Mouse (Mus musculus) large intestine, adult 2 months (tissue): ENCODE data around the gene Hspa12a. TPM values are rescaled to one million over a fixed set of nuclear protein-coding genes. Genes with fewer than 3 reads are reported as not detected.
A peak's percentile ranks its signal among the peaks of the same experiment; 100 is the strongest.
"Not testable (repeated sequence)": the region's sequence is repeated elsewhere in the genome, so short reads cannot be mapped to it uniquely, and the experiment has no call there.

Experiments used
- DNase-seq: peaks from one replicate; pipeline ENCODE4 v3.0.0-alpha.2; 2012; ENCODE audit warnings: low read depth, low spot score
- WGBS: fragments of 180-500 bp; shearing (Covaris S2); methylation state at CpG from one replicate; pipeline ENCODE4 v1.1.7; 2018; 5-methylcytosine and 5-hydroxymethylcytosine counted together
- polyA plus RNA-seq: library from polyadenylated mRNA; depleted of rRNA; stranded (reverse); fragments of >200 nt; gene quantifications from 2 replicates; pipeline ENCODE4 v1.2.3, GENCODE M21; 2012

The Hspa12a gene
- polyA plus RNA-seq, 1 experiment: 10.5 TPM

GRCm38 (mm10) chr19:58913301-58913700, 30.2 kb downstream of the Hspa12a start:
- WGBS: 92% methylated on average over 6 of the region's 6 CpGs

GRCm38 (mm10) chr19:58911386-58911785, 32.1 kb downstream of the Hspa12a start:
- DNase-seq: no peak
- WGBS: 10% methylated on average over 9 of the region's 9 CpGs

More at GRCm38 (mm10) chr19:58913301-58913700, 30.2 kb downstream of the Hspa12a start:
- no peak for DNase-seq

- 5% methylated on average over 11 of the region's 11 CpGs for WGBS
- no peak for DNase-seq
Measured at GRCm38 (mm10) chr19:58910941-58911368, 32.5 kb downstream of the Hspa12a start.

GRCm38 (mm10) chr19:58908018-58908417, 35.4 kb downstream of the Hspa12a start:
- WGBS: 66% methylated on average over 10 of the region's 10 CpGs
- no peak for DNase-seq

GRCm38 (mm10) chr19:58906685-58907084, 36.8 kb downstream of the Hspa12a start:
- DNase-seq: no peak
- 52% methylated on average over 9 of the region's 9 CpGs for WGBS

- WGBS: 1% methylated on average over 11 of the region's 11 CpGs
- peak; percentile 46 for DNase-seq
Measured at GRCm38 (mm10) chr19:58903899-58904327, 39.5 kb downstream of the Hspa12a start.

GRCm38 (mm10) chr19:58903079-58903898, 40.2 kb downstream of the Hspa12a start:
- WGBS: 51% methylated on average over 7 of the region's 7 CpGs
- no peak for DNase-seq

- 84% methylated on average over 10 of the region's 10 CpGs for WGBS
- not testable (repeated sequence) for DNase-seq
Measured at GRCm38 (mm10) chr19:58900471-58900870, 43.0 kb downstream of the Hspa12a start.

- DNase-seq: no peak
- 52% methylated on average over 3 of the region's 3 CpGs for WGBS
Measured at GRCm38 (mm10) chr19:58896216-58896615, 47.2 kb downstream of the Hspa12a start.

GRCm38 (mm10) chr19:58889306-58890038, 54.0 kb downstream of the Hspa12a start:
- WGBS: 69% methylated on average over 8 of the region's 8 CpGs
- no peak for DNase-seq

- no peak for DNase-seq
- 59% methylated on average over 7 of the region's 7 CpGs for WGBS
Measured at GRCm38 (mm10) chr19:58886467-58886866, 57.0 kb downstream of the Hspa12a start.

GRCm38 (mm10) chr19:58883451-58883850, 60.0 kb downstream of the Hspa12a start:
- DNase-seq: no peak
- 80% methylated on average over 3 of the region's 3 CpGs for WGBS

GRCm38 (mm10) chr19:58882336-58882735, 61.1 kb downstream of the Hspa12a start:
- WGBS: 81% methylated on average over 4 of the region's 4 CpGs
- no peak for DNase-seq

GRCm38 (mm10) chr19:58879330-58879957, 64.0 kb downstream of the Hspa12a start:
- 40% methylated on average over 7 of the region's 7 CpGs for WGBS
- peak; percentile 53 for DNase-seq

- 71% methylated on average over 2 of the region's 2 CpGs for WGBS
- DNase-seq: no peak
Measured at GRCm38 (mm10) chr19:58878560-58878959, 64.9 kb downstream of the Hspa12a start.

GRCm38 (mm10) chr19:58873536-58873935, 69.9 kb downstream of the Hspa12a start:
- DNase-seq: no peak
- WGBS: 66% methylated on average over 3 of the region's 3 CpGs

GRCm38 (mm10) chr19:58872381-58873259, 70.8 kb downstream of the Hspa12a start:
- WGBS: 74% methylated on average over 11 of the region's 11 CpGs
- no peak for DNase-seq

- 67% methylated on average over 6 of the region's 6 CpGs for WGBS
- no peak for DNase-seq
Measured at GRCm38 (mm10) chr19:58871878-58872277, 71.6 kb downstream of the Hspa12a start.

GRCm38 (mm10) chr19:58866651-58867050, 76.8 kb downstream of the Hspa12a start:
- 55% methylated on average over 4 of the region's 4 CpGs for WGBS
- DNase-seq: no peak
